Mouse (Mus musculus) telencephalon, adult 2 months (tissue): ENCODE data around the gene Nell1.

Source experiments
- DNase-seq: peaks from one replicate; pipeline ENCODE4 v3.0.0-alpha.2; 2011; ENCODE audit warnings: low read depth, low spot score

Gene Nell1

GRCm38 (mm10) chr7:50847921-50848320, 873.3 kb downstream of the Nell1 start:
- DNase-seq = no peak

DNA sequence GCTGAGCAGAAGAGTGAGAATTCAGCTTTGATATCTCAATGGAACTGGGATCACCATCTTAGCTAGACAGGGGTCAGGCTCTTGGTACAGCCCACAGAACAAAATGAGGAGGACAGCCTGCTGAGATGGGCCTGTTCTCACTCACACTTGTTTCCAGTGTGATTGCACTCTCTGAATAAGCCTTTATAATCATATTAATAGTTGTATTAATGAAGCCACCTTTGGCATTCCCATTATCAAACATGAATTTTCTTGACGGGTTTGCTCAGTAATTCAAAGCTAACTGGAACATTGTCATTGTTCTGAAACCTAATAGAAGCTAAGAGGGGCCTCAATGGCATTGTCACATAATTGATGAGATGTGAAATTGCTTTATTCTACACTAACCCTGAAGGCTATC, 875.6 kb downstream of the Nell1 start:
- no peak for DNase-seq

- no peak for DNase-seq
Observed at GRCm38 (mm10) chr7:50870181-50870580, 895.5 kb downstream of the Nell1 start.

GRCm38 (mm10) chr7:50887625-50888024, 913.0 kb downstream of the Nell1 start:
- no peak for DNase-seq

DNA sequence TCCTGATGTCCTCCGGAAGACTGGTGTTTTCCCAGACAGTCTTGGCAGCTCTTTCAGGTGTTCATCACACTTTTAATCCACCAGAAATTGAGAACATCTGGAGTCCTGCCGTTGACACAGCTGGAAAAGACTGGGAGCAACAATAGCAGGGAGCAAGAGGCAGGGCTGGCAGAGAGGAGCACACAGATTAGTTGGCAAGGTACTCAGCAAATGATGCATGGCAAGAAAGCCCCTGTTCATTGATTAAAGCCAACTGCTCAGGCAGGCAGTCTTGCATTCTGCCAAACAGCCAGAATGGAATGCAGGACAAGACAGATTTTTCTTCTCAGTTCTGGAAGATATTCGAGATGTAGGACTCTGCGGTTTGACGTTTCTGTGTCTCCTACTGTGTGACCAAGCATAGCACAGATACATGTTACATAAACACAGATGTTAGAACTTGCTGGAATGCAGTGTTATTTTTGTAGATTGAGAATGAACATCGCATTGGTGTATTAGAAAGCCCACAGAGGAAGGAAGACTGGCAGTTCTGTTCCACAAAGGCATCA, 925.0 kb downstream of the Nell1 start:
- no peak for DNase-seq
